Mouse (Mus musculus) stomach, embryonic 15.5 days (tissue): ENCODE results near the gene Gm20532. TPM values are rescaled to one million over a fixed set of nuclear protein-coding genes. Genes with fewer than 3 reads are reported as not detected.

Experiments used
- ATAC-seq: fragments of 200-750 bp; cut with Nextera tagmentation; 2 replicates; pipeline ENCODE4 v1.8.0; 2017; ENCODE audit warnings: low read depth, moderate number of reproducible peaks, moderate TSS enrichment; ENCODE audit not compliant: insufficient read depth, low FRiP score
- H3K27ac ChIP-seq: fragments of 300-500 bp; sonication (generic); 2 replicates; pipeline ENCODE4 v1.5.1; 2015; ENCODE audit warnings: mild to moderate bottlenecking, inconsistent platforms
- H3K27me3 ChIP-seq: fragments of 300-500 bp; sonication (generic); replicated peaks from 2 replicates; pipeline ENCODE4 v1.6.1; 2015; ENCODE audit warnings: inconsistent platforms
- H3K36me3 ChIP-seq: fragments of 300-500 bp; sonication (generic); 2 replicates; pipeline ENCODE4 v1.6.1; 2015; ENCODE audit warnings: inconsistent platforms
- H3K4me1 ChIP-seq: fragments of 300-500 bp; sonication (generic); 2 replicates; pipeline ENCODE4 v1.6.1; 2015; ENCODE audit warnings: inconsistent platforms
- H3K4me2 ChIP-seq: fragments of 300-500 bp; sonication (generic); 2 replicates; pipeline ENCODE4 v1.6.1; 2015; ENCODE audit warnings: mild to moderate bottlenecking, inconsistent platforms
- H3K4me3 ChIP-seq: fragments of 300-500 bp; sonication (generic); replicated peaks from 2 replicates; pipeline ENCODE4 v1.5.1; 2015; ENCODE audit warnings: inconsistent platforms
- H3K9ac ChIP-seq: fragments of 300-500 bp; sonication (generic); 2 replicates; pipeline ENCODE4 v1.6.1; 2015; ENCODE audit warnings: inconsistent platforms
- H3K9me3 ChIP-seq: fragments of 300-500 bp; sonication (generic); 2 replicates; pipeline ENCODE4 v1.6.1; 2016; ENCODE audit warnings: inconsistent platforms
- WGBS: fragments of 180-500 bp; shearing (Covaris S2); methylation state at CpG from one replicate; pipeline ENCODE4 v1.1.7; 2015; 5-methylcytosine and 5-hydroxymethylcytosine counted together
- polyA plus RNA-seq: library from polyadenylated mRNA; unstranded; fragments of >200 nt; fragmentation: Nextera tagmentation; extraction: Ambion mirVana; gene quantifications from 2 replicates; pipeline ENCODE4 v1.2.1, GENCODE M21; 2015

Gene Gm20532
- polyA plus RNA-seq, 1 experiment from 2014 or later: not detected

DNA sequence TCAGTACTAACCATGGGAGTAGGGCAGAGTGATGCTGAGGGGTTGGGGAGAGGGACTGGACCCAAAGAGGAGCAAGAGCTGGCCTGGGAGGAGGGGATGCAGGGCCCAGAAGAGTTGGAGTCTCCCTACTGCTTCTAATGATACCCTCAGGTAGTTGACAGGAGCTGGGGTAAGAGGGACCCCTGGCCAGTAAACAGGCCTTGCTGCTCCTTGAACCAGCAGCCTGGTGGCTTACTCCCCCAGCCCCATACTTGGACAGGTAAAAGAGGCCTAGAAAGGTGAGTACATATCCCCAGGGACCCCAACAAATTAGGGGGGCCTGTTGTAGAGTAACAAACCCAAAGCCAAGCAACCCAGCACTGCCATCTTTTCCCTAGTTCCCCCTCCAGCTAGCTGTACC lies 22.3 kb downstream of the Gm20532 start:
- H3K4me2 ChIP-seq: no peak overlapping the region
- no peaks in the 10 kb centered on the region for H3K27me3 ChIP-seq
- H3K36me3 ChIP-seq: no peaks in the 10 kb centered on the region
- no peak overlapping the region for H3K27ac ChIP-seq
- ATAC-seq: no peak
- H3K4me3 ChIP-seq: no peak overlapping the region
- H3K9ac ChIP-seq: no peak overlapping the region
- H3K4me1 ChIP-seq: peaks cover 22% of the 10 kb centered on the region
- H3K9me3 ChIP-seq: no peaks in the 10 kb centered on the region

GRCm38 (mm10) chr2:26609261-26609661 lies 22.8 kb downstream of the Gm20532 start:
- no peak overlapping the region for H3K27ac ChIP-seq
- peaks cover 22% of the 10 kb centered on the region for H3K4me1 ChIP-seq
- no peak overlapping the region for H3K4me3 ChIP-seq
- H3K9me3 ChIP-seq: no peaks in the 10 kb centered on the region
- no peak overlapping the region for H3K9ac ChIP-seq
- no peaks in the 10 kb centered on the region for H3K36me3 ChIP-seq
- H3K4me2 ChIP-seq: no peak overlapping the region
- H3K27me3 ChIP-seq: no peaks in the 10 kb centered on the region
- ATAC-seq: no peak

GRCm38 (mm10) chr2:26610526-26610925 lies 24.1 kb downstream of the Gm20532 start:
- Histone ChIP-seq H3K4me2 (no peak overlapping the region), H3K4me1 (peaks cover 17% of the 10 kb centered on the region), H3K4me3 (no peak overlapping the region), H3K9ac (no peak overlapping the region), H3K36me3 (no peaks in the 10 kb centered on the region), H3K9me3 (no peaks in the 10 kb centered on the region), H3K27me3 (no peaks in the 10 kb centered on the region), H3K27ac (no peak overlapping the region)
- ATAC-seq: no peak
- WGBS: 75% methylated on average over 3 of the region's 3 CpGs

DNA sequence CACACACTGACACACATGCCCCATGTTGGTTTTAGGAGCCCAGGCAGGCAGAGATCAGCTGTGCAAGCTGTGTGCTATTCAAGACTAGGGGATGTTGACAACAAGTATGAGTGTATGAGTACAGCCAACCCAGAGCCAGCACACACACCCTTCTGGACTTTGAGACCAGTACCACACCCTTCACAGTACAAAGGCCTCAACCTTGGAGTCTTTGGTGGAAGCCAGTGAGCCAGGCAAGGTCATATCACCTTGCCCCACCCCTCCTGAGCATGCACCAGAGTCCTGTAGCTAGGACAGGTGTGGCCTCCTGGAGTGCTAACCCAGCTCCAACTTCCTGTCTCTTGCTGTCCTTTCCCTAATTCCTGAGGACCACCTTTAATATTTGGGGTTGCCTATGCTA lies 24.6 kb downstream of the Gm20532 start:
- Histone ChIP-seq H3K9ac (no peak overlapping the region), H3K27me3 (no peaks in the 10 kb centered on the region), H3K4me1 (peaks cover 16% of the 10 kb centered on the region), H3K4me3 (no peak overlapping the region), H3K4me2 (no peak overlapping the region), H3K36me3 (no peaks in the 10 kb centered on the region), H3K9me3 (no peaks in the 10 kb centered on the region), H3K27ac (peak overlapping the region; percentile 40; the same call in 1 of the 2 replicates)
- peak; percentile 85 for ATAC-seq

DNA sequence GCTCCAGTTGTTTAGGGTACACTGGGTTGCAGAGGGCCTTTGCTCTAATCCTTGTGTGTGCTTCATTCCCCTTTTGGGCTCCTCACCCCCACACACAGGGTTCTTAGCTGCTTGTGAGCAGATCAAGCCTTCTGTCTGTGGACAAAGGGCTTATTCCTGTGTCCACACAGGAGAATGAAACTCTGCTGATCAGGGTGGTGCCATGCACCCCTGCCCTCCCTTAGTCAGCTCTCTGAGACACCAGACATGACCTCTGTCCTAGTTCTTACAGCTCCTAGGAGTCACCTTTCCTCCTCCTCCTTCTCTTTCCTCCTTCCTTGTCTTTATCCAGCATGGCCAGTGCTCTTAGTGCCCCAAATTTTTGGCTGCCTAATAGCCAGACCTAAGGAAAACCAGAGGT lies 25.5 kb downstream of the Gm20532 start:
- Histone ChIP-seq H3K9ac (no peak overlapping the region), H3K36me3 (no peaks in the 10 kb centered on the region), H3K4me3 (no peak overlapping the region), H3K27me3 (no peaks in the 10 kb centered on the region), H3K27ac (peak overlapping the region; percentile 40; the same call in 1 of the 2 replicates), H3K4me1 (peaks cover 8% of the 10 kb centered on the region; the same call in 1 of the 2 replicates), H3K9me3 (no peaks in the 10 kb centered on the region), H3K4me2 (no peak overlapping the region)
- ATAC-seq: no peak

GRCm38 (mm10) chr2:26614903-26615302 lies 28.5 kb downstream of the Gm20532 start:
- Histone ChIP-seq H3K27ac (no peak overlapping the region), H3K4me3 (no peak overlapping the region), H3K4me1 (no peaks in the 10 kb centered on the region), H3K4me2 (no peak overlapping the region), H3K9ac (no peak overlapping the region), H3K27me3 (no peaks in the 10 kb centered on the region), H3K9me3 (no peaks in the 10 kb centered on the region), H3K36me3 (no peaks in the 10 kb centered on the region)
- 80% methylated on average over 5 of the region's 5 CpGs for WGBS
- no peak for ATAC-seq

GRCm38 (mm10) chr2:26615459-26616124 lies 29.2 kb downstream of the Gm20532 start:
- no peak for ATAC-seq
- Histone ChIP-seq H3K9me3 (no peaks in the 10 kb centered on the region), H3K27ac (no peak overlapping the region), H3K36me3 (no peaks in the 10 kb centered on the region), H3K9ac (no peak overlapping the region), H3K4me2 (no peak overlapping the region), H3K4me3 (no peak overlapping the region), H3K27me3 (no peaks in the 10 kb centered on the region), H3K4me1 (no peaks in the 10 kb centered on the region)
- WGBS: 77% methylated on average over 4 of the region's 4 CpGs

GRCm38 (mm10) chr2:26617331-26617730 lies 30.9 kb downstream of the Gm20532 start:
- no peaks in the 10 kb centered on the region for H3K4me1 ChIP-seq
- no peak overlapping the region for H3K27ac ChIP-seq
- H3K9me3 ChIP-seq: no peaks in the 10 kb centered on the region
- no peak overlapping the region for H3K9ac ChIP-seq
- no peaks in the 10 kb centered on the region for H3K27me3 ChIP-seq
- H3K36me3 ChIP-seq: no peaks in the 10 kb centered on the region
- ATAC-seq: no peak
- no peak overlapping the region for H3K4me2 ChIP-seq
- H3K4me3 ChIP-seq: no peak overlapping the region
- WGBS: 69% methylated on average over 6 of the region's 6 CpGs

DNA sequence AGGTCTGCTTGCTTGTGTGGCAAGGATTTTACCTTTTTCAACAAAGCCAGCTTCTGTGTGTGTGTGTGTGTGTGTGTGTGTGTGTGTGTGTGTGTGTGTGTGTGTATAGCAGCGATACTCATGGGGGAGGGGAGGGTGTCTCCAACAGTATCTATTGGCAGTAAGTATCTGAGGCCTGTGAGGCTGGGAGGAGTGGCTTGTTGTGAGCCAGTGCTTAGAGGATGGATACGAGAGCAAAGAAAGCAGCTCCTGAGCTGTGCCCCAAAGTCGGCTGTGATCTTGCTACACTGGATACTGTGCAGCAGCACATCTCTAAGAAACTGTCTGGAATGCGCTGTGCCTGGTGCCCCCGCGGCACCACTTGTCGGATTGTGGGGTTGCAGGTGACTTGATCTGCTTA lies 31.5 kb downstream of the Gm20532 start:
- no peaks in the 10 kb centered on the region for H3K36me3 ChIP-seq
- 49% methylated on average over 7 of the region's 7 CpGs for WGBS
- no peaks in the 10 kb centered on the region for H3K4me1 ChIP-seq

GRCm38 (mm10) chr2:26621246-26621645 lies 34.8 kb downstream of the Gm20532 start:
- no peak overlapping the region for H3K9ac ChIP-seq
- H3K27ac ChIP-seq: no peak overlapping the region
- H3K4me1 ChIP-seq: no peaks in the 10 kb centered on the region
- H3K4me3 ChIP-seq: no peak overlapping the region
- no peaks in the 10 kb centered on the region for H3K27me3 ChIP-seq
- no peaks in the 10 kb centered on the region for H3K9me3 ChIP-seq
- no peak overlapping the region for H3K4me2 ChIP-seq
- no peaks in the 10 kb centered on the region for H3K36me3 ChIP-seq
- ATAC-seq: no peak; the same call in 1 of the 2 replicates
- 37% methylated on average over 2 of the region's 2 CpGs for WGBS

More for the DNA sequence above, 31.5 kb downstream of the Gm20532 start:
- H3K4me3 ChIP-seq: no peak overlapping the region
- no peak overlapping the region for H3K27ac ChIP-seq
- H3K9ac ChIP-seq: no peak overlapping the region
- H3K9me3 ChIP-seq: no peaks in the 10 kb centered on the region
- H3K27me3 ChIP-seq: no peaks in the 10 kb centered on the region
- no peak overlapping the region for H3K4me2 ChIP-seq
- ATAC-seq: no peak

DNA sequence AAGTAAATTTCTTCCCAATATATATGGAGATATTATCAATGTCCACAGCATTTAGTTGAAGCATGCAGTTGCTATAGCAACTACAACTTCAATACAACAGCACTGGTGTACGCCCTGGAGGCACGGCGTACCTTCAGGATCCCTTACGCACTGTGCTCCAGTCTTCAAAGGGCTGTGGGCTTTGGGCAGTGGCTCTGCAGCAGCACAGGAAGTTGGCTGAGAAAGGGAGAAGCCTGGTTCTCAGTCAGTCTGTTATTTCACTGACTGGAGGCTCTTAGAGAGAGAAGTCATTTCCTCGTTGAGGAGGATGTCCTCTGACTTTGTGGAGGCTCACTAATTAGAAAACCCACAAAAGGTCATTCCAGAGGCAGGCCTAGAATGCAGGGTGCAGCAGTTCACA lies 36.5 kb downstream of the Gm20532 start:
- H3K9me3 ChIP-seq: no peaks in the 10 kb centered on the region
- H3K4me2 ChIP-seq: no peak overlapping the region
- H3K27me3 ChIP-seq: no peaks in the 10 kb centered on the region
- ATAC-seq: no peak
- H3K36me3 ChIP-seq: no peaks in the 10 kb centered on the region
- no peaks in the 10 kb centered on the region for H3K4me1 ChIP-seq
- H3K9ac ChIP-seq: no peak overlapping the region
- WGBS: 59% methylated on average over 5 of the region's 5 CpGs
- no peak overlapping the region for H3K4me3 ChIP-seq
- H3K27ac ChIP-seq: no peak overlapping the region

- no peak overlapping the region for H3K27ac ChIP-seq
- no peaks in the 10 kb centered on the region for H3K27me3 ChIP-seq
- H3K4me3 ChIP-seq: no peak overlapping the region
- H3K36me3 ChIP-seq: no peaks in the 10 kb centered on the region
- no peak for ATAC-seq
- H3K9me3 ChIP-seq: no peaks in the 10 kb centered on the region
- WGBS: 75% methylated on average over 3 of the region's 3 CpGs
- no peak overlapping the region for H3K9ac ChIP-seq
- H3K4me2 ChIP-seq: no peak overlapping the region
- H3K4me1 ChIP-seq: peaks cover 15% of the 10 kb centered on the region
Observed at GRCm38 (mm10) chr2:26625419-26625818, 39.0 kb downstream of the Gm20532 start.

DNA sequence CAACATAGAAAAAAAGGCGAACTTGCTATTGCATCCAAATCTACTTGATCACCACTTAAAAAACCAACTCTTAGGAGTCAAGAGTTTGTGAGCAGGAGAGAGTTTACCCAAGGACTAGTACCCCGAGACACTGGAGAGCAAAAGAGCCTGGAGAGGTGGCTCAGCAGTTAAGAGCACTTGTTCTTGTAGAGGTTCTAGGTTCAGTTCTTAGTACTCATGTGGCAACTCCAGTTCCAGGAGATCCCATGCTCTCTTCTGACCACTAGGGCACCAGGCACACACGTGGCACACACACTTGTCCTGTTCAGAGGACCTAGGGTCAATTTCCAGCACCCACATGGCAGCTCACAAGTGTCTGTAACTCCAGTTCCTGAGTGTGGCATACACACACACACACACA lies 39.6 kb downstream of the Gm20532 start:
- no peak overlapping the region for H3K4me2 ChIP-seq
- 74% methylated on average over 3 of the region's 3 CpGs for WGBS
- no peak for ATAC-seq

More for the DNA sequence above, 39.6 kb downstream of the Gm20532 start:
- H3K36me3 ChIP-seq: no peaks in the 10 kb centered on the region
- H3K9ac ChIP-seq: no peak overlapping the region
- H3K4me1 ChIP-seq: peaks cover 15% of the 10 kb centered on the region
- H3K27ac ChIP-seq: no peak overlapping the region
- H3K9me3 ChIP-seq: no peaks in the 10 kb centered on the region
- no peaks in the 10 kb centered on the region for H3K27me3 ChIP-seq
- no peak overlapping the region for H3K4me3 ChIP-seq
